Mouse (Mus musculus) ES-Bruce4 (cell line): Measurements from ENCODE around the gene Ctdsp1.

Experiments
- CTCF ChIP-seq: IDR thresholded peaks from one replicate; pipeline ENCODE4 v1.8.1; 2011; ENCODE audit warnings: low read depth, low read length
- EP300 ChIP-seq: IDR thresholded peaks from 2 replicates; pipeline ENCODE4 v1.6.1; 2011; ENCODE audit warnings: low read depth, low read length; ENCODE audit not compliant: insufficient read depth
- POLR2A ChIP-seq: IDR thresholded peaks from one replicate; pipeline ENCODE4 v1.8.1; 2011; ENCODE audit warnings: low read length; ENCODE audit not compliant: insufficient read depth

DNA sequence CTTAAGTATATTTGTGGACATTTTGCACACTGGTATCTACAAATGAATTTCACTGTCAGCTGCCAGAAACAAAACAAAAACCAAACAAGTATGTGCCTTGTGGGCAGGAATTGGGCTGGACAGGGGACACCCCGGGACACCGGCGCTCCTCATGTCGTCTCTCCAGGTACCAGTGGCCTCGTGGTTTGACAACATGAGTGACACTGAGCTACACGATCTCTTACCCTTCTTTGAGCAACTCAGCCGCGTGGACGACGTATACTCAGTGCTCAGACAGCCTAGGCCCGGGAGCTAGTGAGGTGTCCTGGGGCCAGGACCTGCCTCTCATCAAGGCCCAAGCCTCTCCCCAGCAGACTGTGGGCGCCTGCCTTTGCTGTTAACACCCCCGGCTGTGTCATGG, 4.0 kb downstream of the Ctdsp1 start:
- TF ChIP-seq CTCF = no peak
- TF ChIP-seq EP300 = no peak
- TF ChIP-seq POLR2A = no peak
